Mouse (Mus musculus): ENCODE measurements at regions not wholly inside any gene's neighbourhood (a gene's known extent, or its start where the extent isn't known, plus 50 kb on each side); places are given as distances from the start of the nearest gene placed in this dataset.

DNA sequence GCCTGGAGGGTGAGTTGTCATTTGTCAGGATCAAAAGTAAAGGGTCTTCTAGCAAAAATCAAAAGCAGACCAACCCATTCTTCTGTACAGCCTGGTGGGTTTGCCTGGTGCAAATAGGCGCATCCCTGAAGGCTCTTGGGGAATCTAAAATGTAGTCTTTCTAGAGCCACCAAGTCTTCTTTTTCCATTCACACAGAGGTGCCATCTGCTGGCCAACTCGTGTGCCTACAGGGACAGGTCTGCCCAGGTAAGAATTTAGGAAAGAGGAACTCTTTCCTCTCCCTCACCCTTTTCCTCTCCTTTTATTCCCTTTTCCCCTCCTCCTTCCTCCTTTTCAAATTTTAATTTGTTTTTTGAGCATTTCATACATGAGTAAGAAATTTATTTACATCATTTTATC lies 116.5 kb downstream of the Insig2 start:
- TF ChIP-seq CTCF (IDR thresholded peaks at IDR 0.05; ENCODE audit: low read depth, low read length) = no peak
- no peak for TF ChIP-seq POLR2A (IDR thresholded peaks at IDR 0.05; ENCODE audit: borderline replicate concordance, low read depth, low read length)

Data from bone marrow macrophage, adult 2 months (primary cell).